Mouse (Mus musculus) layer of hippocampus, postnatal 10 days (tissue): ENCODE measurements around the gene Inka2. TPM values are rescaled to one million over a fixed set of nuclear protein-coding genes. Genes with fewer than 3 reads are reported as not detected.

Experiments used
- DNase-seq, 2 experiments: peaks; one replicate each; pipeline ENCODE4 v3.0.0; 2021; ENCODE audit warnings: low spot score in 2 of 2
- long read RNA-seq: library from polyadenylated mRNA; stranded (forward); transcript quantifications from one replicate; pipeline ENCODE4 v2.0.0, GENCODE M21; 2023
- total RNA-seq, 2 experiments: library from RNA; stranded (reverse); gene quantifications; 2 replicates each; pipeline ENCODE4 v1.2.3; 2021

Gene Inka2
- total RNA-seq: 10 to 100 TPM; 39.3 to 41.5 TPM
- long read RNA-seq, full-length matches to known transcripts: 16 of 33 reads
- long read RNA-seq, partial matches to known transcripts: 0 of 33 reads
- long read RNA-seq, other reads (novel, unspliced or antisense): 17 of 33 reads

- peak; percentile 76 to 82 for DNase-seq
Measured at GRCm38 (mm10) chr3:105704031-105705008, at the start of gene Inka2. Inka2 (plus strand) TSS chr3:105704599.

GRCm38 (mm10) chr3:105655031-105655585, 49.3 kb upstream of the Inka2 start:
- DNase-seq: no peak

DNA sequence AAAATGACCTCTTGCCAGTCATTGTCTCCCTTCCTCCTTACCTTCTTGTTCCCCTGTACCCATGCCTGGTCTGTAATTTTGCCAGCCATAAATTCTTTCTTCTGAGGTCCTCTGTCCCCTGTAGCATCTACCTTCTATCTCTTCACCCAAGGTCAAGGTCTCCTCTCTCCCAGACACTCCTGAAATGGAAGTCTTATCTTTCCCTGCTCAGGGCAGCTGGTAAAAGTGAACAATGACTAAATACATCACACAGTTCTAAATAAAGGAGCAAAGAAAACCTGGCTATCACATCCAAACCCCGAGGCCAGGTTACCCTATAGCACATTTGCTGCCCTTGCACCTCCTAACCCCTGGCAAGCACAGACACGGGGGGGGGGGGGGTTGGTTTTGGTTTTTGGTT, 43.9 kb upstream of the Inka2 start:
- DNase-seq: no peak

DNA sequence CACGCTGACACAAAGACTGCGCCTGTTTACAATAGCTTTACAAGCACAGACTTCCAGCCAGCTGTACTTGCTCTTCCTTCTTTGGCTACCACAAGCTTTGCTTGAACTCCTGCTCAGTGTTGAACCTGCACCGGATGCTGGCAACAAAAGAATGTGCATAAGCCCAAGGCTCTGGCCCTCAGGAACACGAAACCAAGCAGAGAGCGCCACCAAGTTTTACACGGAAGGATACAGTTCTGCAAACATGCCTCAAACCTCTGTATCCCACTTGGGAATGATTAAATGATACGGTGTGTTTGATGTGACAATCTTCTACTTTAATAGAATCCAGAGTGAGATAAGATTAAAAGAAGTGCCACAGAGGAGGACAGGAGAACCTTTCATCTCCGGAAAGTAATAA, 41.4 kb upstream of the Inka2 start:
- no peak for DNase-seq

DNA sequence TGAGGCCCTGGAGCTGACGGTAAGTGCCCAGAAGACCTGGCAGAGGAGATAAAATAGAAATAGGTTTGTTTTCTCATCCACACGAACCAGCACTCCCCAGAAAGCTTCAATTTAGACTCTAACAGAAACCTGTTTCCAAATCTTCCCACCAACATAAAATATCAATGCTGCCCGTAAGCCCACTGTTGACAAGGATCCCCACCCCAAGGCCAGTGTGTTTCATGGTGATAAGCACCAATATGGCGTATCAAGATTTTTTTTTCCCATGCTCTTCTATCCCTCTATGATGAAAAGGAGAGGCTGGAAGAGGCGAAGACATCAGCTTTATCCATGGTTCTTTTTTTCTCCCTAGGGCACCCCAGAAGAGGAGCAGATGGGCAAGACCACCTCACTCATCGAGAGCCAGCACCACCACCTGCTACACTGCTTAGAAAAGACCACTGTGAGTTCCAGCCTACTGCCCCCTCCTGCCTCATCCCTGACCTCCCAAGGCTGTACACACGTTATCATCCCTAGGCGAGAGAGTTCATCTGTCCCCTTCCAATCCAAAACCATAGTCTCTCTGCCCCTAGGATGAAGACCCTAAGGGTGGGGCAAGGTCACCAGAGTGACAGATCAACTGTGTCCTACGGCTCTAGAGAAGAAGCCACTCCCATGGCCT, 39.2 kb upstream of the Inka2 start:
- no peak for DNase-seq

GRCm38 (mm10) chr3:105666996-105667523, 37.3 kb upstream of the Inka2 start:
- DNase-seq: no peak

DNA sequence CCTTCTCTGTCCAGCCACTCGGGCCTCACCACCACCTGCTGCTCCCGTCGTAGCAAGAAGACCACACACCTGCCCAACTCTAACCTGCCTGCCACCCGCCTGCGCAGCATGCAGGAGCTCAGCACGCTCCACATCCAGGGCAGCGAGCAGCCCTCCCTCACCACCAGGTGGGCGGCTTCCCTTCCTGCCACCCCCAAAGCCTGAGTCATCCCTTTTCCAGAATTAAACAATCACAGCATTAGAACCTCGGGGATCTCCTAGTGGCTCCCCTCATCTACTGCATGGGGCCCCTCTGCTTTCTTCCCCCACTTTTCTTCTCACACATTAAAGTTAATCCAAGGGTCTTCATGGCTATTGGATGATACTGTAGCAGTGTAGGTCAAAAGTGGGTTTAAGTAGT, 36.2 kb upstream of the Inka2 start:
- no peak for DNase-seq

- DNase-seq: no peak
Measured at GRCm38 (mm10) chr3:105669776-105670175, 34.6 kb upstream of the Inka2 start.

- DNase-seq: no peak
Measured at GRCm38 (mm10) chr3:105670801-105671200, 33.6 kb upstream of the Inka2 start.

DNA sequence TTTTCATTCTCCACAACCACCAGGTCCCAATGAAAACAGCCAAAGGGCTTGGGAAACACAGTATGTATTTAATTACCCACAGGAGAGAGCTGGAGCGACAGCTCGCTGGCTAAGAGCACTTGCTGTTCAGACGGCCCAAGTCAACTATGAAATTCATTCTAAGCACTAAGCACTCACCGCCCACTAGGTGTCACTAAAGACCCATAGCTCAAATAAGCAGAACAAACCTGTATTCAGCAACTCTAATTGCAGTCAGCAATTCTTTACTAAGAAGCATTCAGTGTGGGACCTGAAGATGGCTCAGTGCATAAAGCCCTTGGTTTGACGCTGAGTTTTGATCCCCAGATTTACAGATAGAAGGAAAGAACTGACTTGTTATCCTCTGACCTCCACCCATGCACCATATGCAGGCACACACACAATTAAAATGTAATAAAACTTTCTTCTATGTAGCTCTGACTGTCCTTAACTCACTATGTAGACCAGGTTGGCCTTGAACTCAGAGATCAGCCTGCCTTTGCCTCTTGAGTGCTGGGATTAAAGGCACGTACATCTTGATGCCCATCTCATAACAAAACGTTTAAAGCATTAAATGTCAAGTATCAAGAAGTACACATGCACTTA, 29.7 kb upstream of the Inka2 start:
- DNase-seq: peak; percentile 59 to 76

DNA sequence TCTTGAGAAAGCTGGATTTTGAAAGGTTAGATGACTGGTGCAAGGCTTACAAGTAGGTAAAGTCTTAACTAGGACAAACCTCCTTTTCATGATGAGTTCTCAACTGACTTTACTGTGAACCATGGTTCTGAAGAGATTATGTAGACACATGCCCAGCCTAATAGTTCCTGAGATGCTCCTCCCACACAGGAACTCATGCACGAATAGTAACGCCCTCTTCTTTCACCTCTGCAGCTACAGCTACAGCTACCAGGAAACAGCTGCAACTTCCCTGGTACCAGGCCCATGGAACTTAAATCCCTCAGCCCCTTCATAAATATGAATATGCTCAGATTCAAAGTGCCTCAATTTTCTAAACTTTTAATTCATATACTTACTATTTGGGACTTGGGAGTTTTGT, 28.5 kb upstream of the Inka2 start:
- no peak for DNase-seq

DNA sequence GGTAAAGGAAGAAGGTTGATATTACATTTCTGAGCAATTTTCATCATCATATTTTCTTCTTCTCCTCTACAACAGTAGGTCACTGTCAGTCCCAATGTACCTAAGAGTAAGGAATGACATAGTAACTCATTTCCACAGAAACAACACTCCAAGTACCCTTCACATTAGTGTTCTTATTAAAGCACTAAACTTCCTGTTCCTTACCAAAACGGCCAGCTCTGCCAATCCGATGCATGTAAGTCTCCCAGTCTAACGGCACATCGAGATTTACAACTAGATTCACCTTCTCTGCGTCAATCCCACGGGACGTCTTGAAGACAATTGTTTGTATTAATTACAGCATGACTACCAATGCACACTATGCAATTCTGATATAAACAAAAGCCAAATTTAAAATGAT, 24.1 kb upstream of the Inka2 start:
- DNase-seq: no peak

DNA sequence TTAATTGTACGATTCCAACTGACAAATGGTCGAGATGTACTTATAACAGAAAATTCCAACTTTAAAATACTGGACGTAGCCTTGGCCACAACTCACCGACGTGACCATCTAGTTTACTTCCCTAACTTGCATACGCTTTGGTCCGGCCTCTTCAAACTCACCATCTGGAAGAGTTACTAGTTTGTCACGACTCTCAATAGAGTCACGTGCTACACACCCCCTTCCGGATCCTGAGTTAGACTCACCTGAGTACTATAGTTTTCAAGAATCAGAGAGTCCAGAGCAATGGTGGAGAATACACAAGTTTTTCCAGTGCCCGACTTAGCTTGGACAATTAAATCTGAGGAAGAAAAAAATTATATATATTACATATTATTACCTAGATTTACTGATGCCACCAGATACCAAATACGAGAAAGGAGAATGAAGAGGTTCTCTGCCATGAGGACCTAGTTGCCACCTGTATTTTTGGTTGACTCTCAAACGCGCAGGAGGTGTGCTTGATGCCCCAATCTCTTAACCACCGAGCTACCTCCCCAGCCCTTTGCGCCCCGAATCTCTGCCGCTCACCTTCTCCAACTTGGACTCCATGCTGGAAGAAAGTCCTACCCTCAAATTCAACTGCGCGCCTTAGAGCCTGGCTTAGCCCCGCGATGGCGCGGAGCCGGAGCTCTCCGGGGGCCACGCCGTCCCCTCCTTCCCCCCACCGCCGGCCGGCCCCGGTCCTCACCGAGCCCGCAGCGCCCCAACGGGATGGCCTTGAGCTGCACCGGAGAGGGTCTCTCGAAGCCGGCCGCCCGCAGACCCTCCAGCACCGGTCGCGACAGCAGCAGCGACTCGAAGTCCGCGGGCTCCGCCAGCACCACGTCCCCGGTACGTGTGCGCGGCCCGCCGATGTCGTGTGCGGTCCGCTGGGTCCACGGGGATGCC, 17.7 kb upstream of the Inka2 start:
- no peak for DNase-seq

- DNase-seq: peak; percentile 90 to 94
Measured at GRCm38 (mm10) chr3:105687324-105688060, 16.9 kb upstream of the Inka2 start, which contains the start of gene Ddx20. Ddx20 (minus strand) TSS chr3:105687574.

GRCm38 (mm10) chr3:105688536-105688935, 15.9 kb upstream of the Inka2 start:
- DNase-seq: no peak

- peak in 1 of 2 experiments; percentile 20 for DNase-seq
Measured at GRCm38 (mm10) chr3:105693327-105694080, 10.9 kb upstream of the Inka2 start.

GRCm38 (mm10) chr3:105695476-105696386, 8.7 kb upstream of the Inka2 start:
- peak; percentile 41 for DNase-seq
